Mouse (Mus musculus) neutrophil, adult 5-6 weeks (primary cell): ENCODE data around the gene 1700020A23Rik. TPM values are rescaled to one million over a fixed set of nuclear protein-coding genes. Genes with fewer than 3 reads are reported as not detected.

ENCODE experiments used
- ATAC-seq: fragments of 151-379, 151-347 bp; 2 replicates; pipeline ENCODE4 v1.8.0; 2017; ENCODE audit warnings: mild to moderate bottlenecking, moderate TSS enrichment; ENCODE audit not compliant: insufficient number of reproducible peaks, poor library complexity, low FRiP score, severe bottlenecking; ENCODE audit errors: extremely low read depth
- total RNA-seq: library from RNA; stranded (forward); fragments of 200-1000 nt; gene quantifications from 2 replicates; pipeline ENCODE4 v1.2.3, GENCODE M21; 2017

1700020A23Rik gene
- total RNA-seq, 1 experiment from 2014 or later, result not detected

DNA sequence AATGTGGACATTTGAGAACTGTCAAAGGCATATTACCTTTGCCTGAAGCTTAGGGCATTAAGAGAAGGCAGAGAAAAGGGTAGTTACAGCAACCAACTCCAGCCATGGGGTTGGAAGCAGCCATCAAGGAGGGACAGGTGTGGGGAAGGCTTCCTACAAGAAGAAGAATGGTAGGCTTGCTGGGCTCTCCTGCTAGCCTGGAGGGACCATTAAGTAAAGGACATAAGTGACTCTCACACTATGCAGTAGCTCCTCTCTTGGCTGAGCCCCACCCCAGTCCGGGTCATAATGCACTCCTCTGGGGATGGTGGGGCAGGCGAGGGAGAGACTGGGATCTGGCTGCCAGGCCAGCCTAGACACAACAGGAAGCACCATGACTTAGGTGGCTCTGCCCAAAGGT lies 1.1 kb downstream of the 1700020A23Rik start, which contains the start of gene Tmem239:
Tmem239 (plus strand) TSS at position 301 of the 400 bp plus-strand sequence.
- ATAC-seq, result no peak

- ATAC-seq, result no peak
Observed at GRCm38 (mm10) chr2:130408194-130408593, 3.1 kb downstream of the 1700020A23Rik start.

- peak; percentile 73 for ATAC-seq
Observed at GRCm38 (mm10) chr2:130411558-130412495, 6.8 kb downstream of the 1700020A23Rik start.

- ATAC-seq, result no peak
Observed at GRCm38 (mm10) chr2:130412775-130413174, 7.7 kb downstream of the 1700020A23Rik start.

- ATAC-seq, result no peak
Observed at GRCm38 (mm10) chr2:130414094-130414856, 9.2 kb downstream of the 1700020A23Rik start.

- ATAC-seq, result no peak
Observed at GRCm38 (mm10) chr2:130421781-130422620, 16.9 kb downstream of the 1700020A23Rik start.

- ATAC-seq, result peak; percentile 5; the same call in 1 of the 2 replicates
Observed at GRCm38 (mm10) chr2:130423397-130424125, 18.5 kb downstream of the 1700020A23Rik start.

DNA sequence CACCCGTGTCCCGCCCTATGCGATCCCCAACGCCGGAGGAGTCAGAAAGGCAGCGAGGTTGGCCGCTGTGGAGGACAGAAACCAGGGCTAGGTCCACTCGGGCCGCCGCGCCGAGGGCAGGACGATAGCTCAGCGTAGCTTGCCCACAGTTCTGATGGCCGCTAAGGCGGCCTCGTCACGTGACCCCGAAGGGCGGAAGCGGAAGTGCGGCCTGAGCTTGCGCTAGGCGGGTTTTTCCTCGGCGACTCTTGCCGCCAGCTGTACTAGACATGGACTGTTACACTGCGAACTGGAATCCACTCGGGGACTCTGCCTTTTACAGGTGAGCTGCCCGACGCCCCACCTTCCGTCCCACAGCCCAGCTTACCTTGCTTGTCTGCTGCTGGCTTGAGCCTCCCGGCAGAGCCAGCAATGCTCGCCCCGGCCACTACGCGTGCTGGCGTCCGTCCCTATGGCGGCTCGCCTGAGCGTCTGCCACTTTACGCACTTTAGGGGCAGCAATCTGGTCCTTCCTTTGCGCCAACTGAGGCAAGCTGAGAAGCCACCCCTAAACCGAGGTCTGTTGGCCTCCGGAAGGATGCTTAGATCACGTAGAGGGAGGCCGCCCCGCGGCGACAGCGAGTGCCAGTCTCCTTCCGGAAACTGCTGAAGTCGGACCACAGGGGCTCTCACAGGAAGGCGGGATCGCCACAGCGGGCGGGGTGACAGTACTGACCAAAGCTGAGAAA lies 19.2 kb downstream of the 1700020A23Rik start, which contains the start of the genes Vps16 and Pced1a:
Vps16 (plus strand) TSS at position 214 of the 728 bp plus-strand sequence.
Pced1a (minus strand) TSS at position 576 of the 728 bp plus-strand sequence.
- ATAC-seq, result peak; percentile 72

DNA sequence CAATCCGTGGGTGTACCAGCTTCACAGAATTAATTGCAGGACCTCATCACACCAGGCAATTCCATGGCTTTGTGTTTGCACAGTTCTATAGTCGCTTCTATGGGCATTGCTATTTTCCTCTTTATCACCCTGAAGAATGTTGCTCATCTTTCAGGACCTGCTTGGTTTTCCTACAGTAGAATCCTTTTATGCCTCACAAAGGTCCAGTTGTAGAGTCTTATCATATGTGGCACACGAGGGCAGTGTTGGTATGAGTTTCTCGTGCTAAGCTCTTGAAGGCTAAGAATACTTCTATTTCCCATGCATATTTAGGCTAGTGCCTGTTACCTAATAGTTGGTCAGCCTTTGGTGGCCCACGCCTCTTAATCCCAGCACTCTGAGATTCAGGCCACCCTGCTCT lies 20.1 kb downstream of the 1700020A23Rik start:
- no peak for ATAC-seq

DNA sequence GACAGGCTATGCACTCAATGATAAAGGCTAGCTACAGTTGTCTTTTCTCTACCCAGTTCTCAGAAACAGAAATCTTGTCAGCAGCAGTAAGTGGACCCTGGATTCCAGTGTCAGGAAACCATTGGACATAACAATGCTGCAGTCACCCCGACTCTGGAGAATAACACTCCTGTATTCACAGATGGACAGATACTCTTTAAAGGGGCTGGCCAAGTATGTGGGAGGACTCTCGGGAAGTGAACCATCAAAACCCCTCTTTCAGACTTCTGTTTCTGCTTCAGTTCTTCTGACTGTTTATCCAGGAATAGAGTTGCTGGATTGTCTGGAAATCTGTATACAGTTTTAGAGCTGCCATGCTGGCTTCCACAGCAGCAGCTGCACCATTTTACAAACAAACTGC lies 24.8 kb downstream of the 1700020A23Rik start:
- ATAC-seq, result no peak

- ATAC-seq, result no peak
Observed at GRCm38 (mm10) chr2:130430484-130430883, 25.4 kb downstream of the 1700020A23Rik start.

DNA sequence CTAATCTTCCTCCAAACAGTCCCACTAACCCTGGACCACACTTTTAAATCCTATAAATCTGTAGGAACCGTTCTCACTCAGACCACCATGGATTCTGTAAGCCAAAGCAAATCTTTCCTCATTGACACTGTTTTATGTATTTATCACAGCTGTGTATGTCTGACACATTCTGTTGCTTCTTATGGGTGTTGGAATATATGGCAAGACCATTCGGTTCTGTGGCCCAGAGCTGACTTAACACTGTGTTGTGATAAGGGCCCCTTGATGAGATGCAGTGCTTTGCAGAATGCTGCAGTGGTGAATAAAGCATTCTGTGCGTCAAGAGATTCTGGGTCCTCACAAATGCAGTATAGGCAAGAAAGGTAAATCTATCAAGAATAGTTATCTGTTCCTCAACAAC lies 27.1 kb downstream of the 1700020A23Rik start:
- ATAC-seq, result no peak

DNA sequence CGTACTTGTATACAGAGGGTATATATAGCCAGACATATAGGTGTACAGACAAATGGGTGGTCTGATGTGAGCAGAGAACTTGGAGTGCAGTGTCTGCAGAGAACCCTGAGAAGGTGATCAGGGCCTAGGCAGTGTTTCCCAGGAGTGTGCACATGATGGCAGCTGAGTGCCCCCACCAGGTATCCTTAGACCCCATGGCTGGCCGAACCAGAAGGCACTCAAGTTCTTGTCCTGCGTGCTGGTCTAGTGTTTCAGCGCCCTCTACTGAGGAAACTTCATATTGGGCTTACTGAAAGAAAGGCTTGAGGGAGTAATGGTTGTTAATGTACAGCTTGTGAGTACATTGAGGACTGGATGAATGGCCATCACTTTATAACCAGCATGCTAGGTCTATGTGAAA lies 28.1 kb downstream of the 1700020A23Rik start:
- peak; percentile 60; the same call in 1 of the 2 replicates for ATAC-seq

- no peak for ATAC-seq
Observed at GRCm38 (mm10) chr2:130436769-130437168, 31.7 kb downstream of the 1700020A23Rik start.

DNA sequence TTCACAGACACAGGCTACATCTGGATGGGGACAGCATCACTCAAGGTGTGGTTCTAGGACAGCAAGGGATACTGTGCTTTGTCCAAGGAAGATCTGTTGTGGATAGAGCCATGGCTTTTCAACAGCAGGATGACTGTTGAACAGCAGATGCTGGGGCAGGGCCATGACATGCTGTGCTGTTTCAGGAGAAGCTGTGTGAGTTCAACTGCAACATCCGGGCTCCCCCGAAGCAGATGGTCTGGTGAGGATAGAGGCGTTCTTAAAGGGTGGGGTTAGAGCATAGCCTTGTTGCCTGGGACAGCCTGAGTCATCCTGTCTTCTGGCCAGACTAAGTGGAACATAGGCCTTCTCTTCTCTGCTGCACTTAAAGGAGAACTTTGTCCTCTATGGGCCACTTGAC lies 33.8 kb downstream of the 1700020A23Rik start:
- no peak for ATAC-seq

DNA sequence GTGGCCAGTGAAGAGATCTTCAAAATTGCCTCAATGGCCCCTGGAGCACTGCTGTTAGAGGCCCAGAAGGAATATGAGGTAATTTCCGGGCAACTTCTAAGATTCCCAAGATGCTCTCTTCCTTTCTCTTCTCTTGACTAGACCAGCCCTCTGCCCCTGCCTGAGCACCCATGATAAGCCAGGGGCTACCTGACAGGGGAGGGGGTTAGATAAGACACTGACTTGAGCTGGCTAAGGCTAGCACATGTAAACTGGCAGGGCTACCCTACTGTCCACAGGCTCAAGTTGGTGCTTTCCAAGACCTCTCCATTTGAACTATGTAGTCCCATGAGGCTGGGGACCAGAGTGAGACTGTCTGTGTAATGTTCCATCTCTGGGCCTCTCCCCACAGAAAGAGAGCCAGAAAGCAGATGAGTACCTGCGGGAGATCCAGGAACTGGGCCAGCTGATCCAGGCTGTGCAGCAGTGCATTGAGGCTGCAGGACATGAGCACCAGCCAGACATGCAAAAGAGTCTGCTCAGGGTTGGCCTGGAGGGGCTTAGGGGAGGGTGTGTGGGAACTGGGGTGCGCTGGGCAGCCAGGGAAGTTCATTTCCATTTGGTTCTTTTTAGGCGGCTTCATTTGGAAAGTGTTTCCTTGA lies 34.9 kb downstream of the 1700020A23Rik start:
- no peak for ATAC-seq

- no peak for ATAC-seq
Observed at GRCm38 (mm10) chr2:130442162-130442561, 37.1 kb downstream of the 1700020A23Rik start.
